Mouse (Mus musculus): Measurements from ENCODE around the gene Ccdc157.

GRCm38 (mm10) chr11:4122742-4123579, 37.1 kb downstream of the Ccdc157 start, which contains the start of gene Sec14l2:
- no peak for TF ChIP-seq CTCF (IDR thresholded peaks at IDR 0.05; ENCODE audit: borderline replicate concordance, extremely low read depth, insufficient read depth, insufficient read length)
- no peak for TF ChIP-seq POLR2A (IDR thresholded peaks at IDR 0.05; ENCODE audit: borderline replicate concordance, extremely low read depth, insufficient read depth, insufficient read length, poor library complexity, severe bottlenecking)

Data from brain, embryonic 14.5 days (tissue).